Mouse (Mus musculus): ENCODE measurements around the gene Lce3f. TPM values are rescaled to one million over a fixed set of nuclear protein-coding genes. Genes with fewer than 3 reads are reported as not detected.

Lce3f gene
- not detected in 2 replicates for polyA plus RNA-seq (2012; rRNA removed)

GRCm38 (mm10) chr3:92991926-92992325, at the start of gene Lce3f:
Gene Lce3f (plus strand): TSS chr3:92992226.

DNA sequence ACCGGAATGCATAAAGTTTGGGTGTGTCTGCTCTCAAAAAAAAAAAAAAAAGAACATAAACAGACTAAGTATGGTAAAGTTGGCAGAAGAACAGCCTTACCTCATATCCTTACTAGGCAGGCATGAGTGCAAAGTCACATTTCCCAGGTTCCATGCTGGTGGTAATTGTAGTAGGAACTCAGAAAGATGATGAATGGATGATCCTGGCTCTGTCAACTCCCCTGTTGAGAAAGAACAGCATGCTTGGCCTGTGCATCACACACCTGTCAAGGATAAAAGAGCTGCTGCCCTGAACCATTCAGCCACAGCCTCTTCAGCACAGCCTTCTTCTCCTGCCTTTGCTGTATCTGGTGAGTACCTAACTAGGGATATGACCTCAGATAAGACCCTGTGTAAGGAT, 47.8 kb upstream of the Lce3f start, which contains the start of gene Lce3c:
TSS of gene Lce3c (plus strand) at position 301 of the 400 bp plus-strand sequence.

DNA sequence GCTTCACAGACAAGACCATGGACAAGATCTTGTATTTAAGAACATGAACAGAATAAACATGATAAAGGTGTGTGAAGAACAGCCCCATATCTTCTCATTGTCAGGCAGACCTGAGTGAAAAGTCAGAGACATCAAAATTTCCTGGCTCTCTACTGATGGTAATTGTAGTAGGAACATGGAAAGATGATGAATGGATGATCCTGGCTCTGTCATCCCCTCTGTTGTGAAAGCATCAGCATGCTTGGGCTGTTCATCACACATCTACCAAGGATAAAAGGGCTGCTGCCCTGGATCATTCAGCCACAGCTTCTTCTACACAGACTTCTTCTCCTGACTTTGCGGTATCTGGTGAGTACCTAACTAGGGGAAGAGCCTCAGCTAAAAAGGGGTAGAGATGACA, 34.9 kb upstream of the Lce3f start, which contains the start of gene Lce3d:
TSS of gene Lce3d (plus strand) at position 301 of the 400 bp plus-strand sequence.

DNA sequence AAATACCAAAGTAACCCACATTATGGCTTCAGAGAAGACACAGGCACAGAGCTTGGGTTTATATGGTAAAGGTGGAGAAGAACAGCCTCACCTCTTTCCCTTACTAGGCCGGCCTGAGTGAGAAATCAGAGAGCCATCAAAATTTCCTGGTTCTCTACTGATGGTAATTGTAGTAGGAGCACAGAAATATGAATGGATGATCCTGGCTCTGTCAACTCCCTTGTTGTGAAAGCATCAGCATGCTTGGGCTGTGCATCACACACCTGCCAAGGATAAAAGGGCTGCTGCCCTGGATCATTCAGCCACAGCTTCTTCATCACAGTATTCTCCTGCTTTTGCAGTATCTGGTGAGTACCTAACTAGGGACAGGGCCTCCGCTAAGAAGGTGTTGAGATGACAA, 25.3 kb upstream of the Lce3f start, which contains the start of gene Lce3e:
TSS of gene Lce3e (plus strand) at position 301 of the 400 bp plus-strand sequence.

DNA sequence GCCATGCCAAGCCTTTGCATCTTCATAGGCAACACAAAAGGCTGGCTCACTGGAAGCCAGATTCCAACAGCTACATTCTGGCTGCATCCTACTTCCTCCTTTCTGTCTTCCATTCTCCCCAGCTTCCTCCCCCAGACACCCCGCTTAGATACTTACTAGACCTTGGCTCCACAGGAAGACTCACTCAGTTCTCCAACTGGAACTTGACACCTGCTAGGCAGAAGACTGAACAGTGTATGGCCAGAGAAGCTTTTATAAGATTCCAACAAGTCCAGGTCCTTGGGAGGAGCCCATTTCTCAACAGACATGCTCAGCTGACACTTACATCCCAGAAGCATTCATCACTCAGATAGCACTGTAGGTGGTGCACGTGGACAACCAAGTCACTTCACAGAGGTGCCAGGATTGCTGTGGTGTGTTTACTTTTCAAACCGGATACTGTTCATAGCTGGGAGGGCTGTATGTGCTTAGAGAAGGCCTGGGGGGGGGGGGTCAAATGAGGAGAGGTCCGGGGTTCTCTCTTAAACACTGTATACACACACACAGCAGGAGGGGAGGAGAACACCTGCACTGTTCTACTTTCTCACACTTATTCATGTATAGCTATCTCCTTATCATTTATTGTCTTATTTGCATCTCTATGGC, 23.6 kb downstream of the Lce3f start, which contains the start of gene Crct1:
TSS of gene Crct1 (minus strand) at position 228 of the 645 bp plus-strand sequence.

GRCm38 (mm10) chr3:93018960-93019359, 26.9 kb downstream of the Lce3f start, which contains the start of gene Lce1m:
Gene Lce1m (minus strand): TSS chr3:93019060.

Other genes with a start within 250 kb of the Lce3f start
- gene Lce1g, start 239.9 kb upstream of the Lce3f start, polyA plus RNA-seq (2012; rRNA removed): not detected in 2 replicates
- not detected in 2 replicates for gene Lce1h, start 227.2 kb upstream of the Lce3f start, polyA plus RNA-seq (2012; rRNA removed)
- gene Lce1i, start 213.3 kb upstream of the Lce3f start, polyA plus RNA-seq (2012; rRNA removed): not detected in 2 replicates
- not detected in 2 replicates for gene Lce1j, start 201.7 kb upstream of the Lce3f start, polyA plus RNA-seq (2012; rRNA removed)
- not detected in 2 replicates for gene Lce1k, start 184.3 kb upstream of the Lce3f start, polyA plus RNA-seq (2012; rRNA removed)
- not detected in 2 replicates for gene Kprp, start 165.0 kb upstream of the Lce3f start, polyA plus RNA-seq (2012; rRNA removed)
- not detected in 2 replicates for gene Lce1l, start 140.9 kb upstream of the Lce3f start, polyA plus RNA-seq (2012; rRNA removed)
- gene 2310050C09Rik, start 122.0 kb upstream of the Lce3f start, polyA plus RNA-seq (2012; rRNA removed): not detected in 2 replicates
- gene Lce3a, start 66.0 kb upstream of the Lce3f start, polyA plus RNA-seq (2012; rRNA removed): not detected in 2 replicates
- gene Lce3b, start 59.2 kb upstream of the Lce3f start, polyA plus RNA-seq (2012; rRNA removed): not detected in 2 replicates
- not detected in 2 replicates for gene Lce3c, start 47.7 kb upstream of the Lce3f start, polyA plus RNA-seq (2012; rRNA removed)
- not detected in 2 replicates for gene Lce3d, start 34.8 kb upstream of the Lce3f start, polyA plus RNA-seq (2012; rRNA removed)
- gene Lce3e, start 25.2 kb upstream of the Lce3f start, polyA plus RNA-seq (2012; rRNA removed): not detected in 2 replicates
- not detected in 2 replicates for gene Crct1, start 23.5 kb downstream of the Lce3f start, polyA plus RNA-seq (2012; rRNA removed)
- not detected in 2 replicates for gene Lce1m, start 26.8 kb downstream of the Lce3f start, polyA plus RNA-seq (2012; rRNA removed)
- gene Gm4858, start 76.6 kb downstream of the Lce3f start, polyA plus RNA-seq (2012; rRNA removed): not detected in 2 replicates
- gene Crnn, start 152.6 kb downstream of the Lce3f start, polyA plus RNA-seq (2012; rRNA removed): 0.29 and 0.38 TPM in 2 replicates
- gene Flg2, start 205.1 kb downstream of the Lce3f start, polyA plus RNA-seq (2012; rRNA removed): not detected in 2 replicates

Data from colon, adult 2 months (tissue).